Mouse (Mus musculus): Measurements from ENCODE around the gene Tmprss3. TPM values are rescaled to one million over a fixed set of nuclear protein-coding genes. Genes with fewer than 3 reads are reported as not detected.
A peak's percentile ranks its signal among the peaks of the same experiment; 100 is the strongest.

Gene Tmprss3
- polyA plus RNA-seq, 2 experiments = 0.13 to 0.39 TPM

DNA sequence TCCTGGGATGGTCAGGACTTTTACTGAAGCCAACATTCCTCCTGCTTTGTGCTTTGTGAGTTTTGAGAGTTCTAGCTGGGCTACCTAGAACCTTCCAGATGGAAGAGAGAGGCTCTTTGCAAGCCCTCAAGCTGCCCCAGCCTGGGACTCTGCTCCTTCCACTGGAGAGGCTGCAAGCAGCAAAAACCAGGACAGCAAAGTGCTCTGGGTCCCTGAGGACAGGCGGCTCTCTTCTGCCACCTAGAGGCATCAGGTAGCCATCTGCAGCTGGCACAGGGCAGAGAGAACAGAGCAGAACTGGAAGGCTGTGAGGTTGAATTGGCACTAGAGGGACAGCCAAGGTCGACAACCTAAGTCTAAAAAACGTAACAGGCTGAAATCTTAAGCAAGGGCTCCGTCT is 11.4 kb downstream of the Tmprss3 start:
- H3K4me2 ChIP-seq (ENCODE audit: low read depth) = no peak overlapping the region
- H3K9me3 ChIP-seq (ENCODE audit: control insufficient read depth, low read length) = no peaks in the 10 kb centered on the region
- no peaks in the 10 kb centered on the region for H3K27me3 ChIP-seq (ENCODE audit: control insufficient read depth, insufficient read depth, low read length)
- TF ChIP-seq CTCF (IDR thresholded peaks at IDR 0.05; ENCODE audit: low read depth) (peak; percentile 92), EP300 (IDR thresholded peaks at IDR 0.05; ENCODE audit: low read depth) (no peak)
- H3K9ac ChIP-seq (replicated peaks) = no peak overlapping the region
- 10% methylated on average over 4 of the region's 4 CpGs for WGBS (ENCODE audit: insufficient replicate concordance)
- DNase-seq (ENCODE audit: low read depth in 3 of 3, low spot score in 3 of 3) = peak in 2 of 3 experiments; percentile 31 to 41
- H3K36me3 ChIP-seq (replicated peaks; ENCODE audit: control insufficient read depth, insufficient read depth, low read depth) = no peaks in the 10 kb centered on the region
- no peak for ATAC-seq (ENCODE audit: insufficient read depth)
- no peak overlapping the region for H3K27ac ChIP-seq
- H3K4me1 ChIP-seq (replicated peaks; ENCODE audit: control insufficient read depth in 2 of 2, insufficient read depth in 2 of 2, low read length in 1 of 2) = 0 out of 4 replicates have a peak, but pooled peaks cover 0 to 2% of the 10 kb centered on the region in 2 experiments
- H3K4me3 ChIP-seq (ENCODE audit: insufficient read depth in 1 of 2, low read depth in 2 of 2, low read length in 2 of 2) = no peak overlapping the region

DNA sequence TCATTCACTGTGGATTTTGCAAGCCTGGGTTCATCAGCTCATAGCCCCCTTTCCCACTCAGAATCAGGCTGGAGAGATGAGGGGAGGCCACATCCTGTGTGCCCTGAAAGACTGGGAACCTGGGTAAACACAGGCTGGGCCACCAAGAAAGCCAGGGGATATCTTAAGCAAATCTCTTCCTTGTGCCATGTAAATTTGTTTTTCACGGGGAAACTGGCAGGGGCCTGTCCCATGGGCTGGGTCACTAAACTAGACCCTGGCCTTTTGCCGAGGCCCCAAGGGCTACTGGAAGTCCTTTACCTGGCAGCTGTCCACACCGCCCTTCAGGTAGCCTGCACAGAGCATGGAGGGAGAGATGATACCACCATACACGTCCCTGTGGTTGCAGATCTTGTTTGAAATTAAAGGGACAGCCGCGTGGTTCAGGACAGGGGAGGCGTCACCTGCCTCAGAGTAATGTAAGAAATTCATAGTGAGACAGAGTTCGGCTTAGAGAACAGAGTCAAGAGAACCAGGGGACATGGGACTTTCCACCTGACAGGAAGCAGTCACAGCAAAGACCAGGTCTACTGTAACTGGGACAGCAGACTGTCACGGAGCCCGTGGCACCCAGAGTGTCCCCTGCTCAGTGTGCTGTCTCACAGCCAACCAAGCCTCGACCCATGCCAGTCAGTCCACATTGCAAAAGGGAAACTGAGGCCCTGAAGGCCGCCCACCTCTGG is 14.3 kb downstream of the Tmprss3 start:
- Histone ChIP-seq H3K4me2 (ENCODE audit: low read depth) (no peak overlapping the region), H3K27ac (no peak overlapping the region), H3K9me3 (ENCODE audit: control insufficient read depth, low read length) (no peaks in the 10 kb centered on the region), H3K4me3 (ENCODE audit: insufficient read depth in 1 of 2, low read depth in 2 of 2, low read length in 2 of 2) (no peak overlapping the region), H3K4me1 (replicated peaks; ENCODE audit: control insufficient read depth in 2 of 2, insufficient read depth in 2 of 2, low read length in 1 of 2) (0 out of 4 replicates have a peak, but pooled peaks cover 0 to 4% of the 10 kb centered on the region in 2 experiments), H3K27me3 (ENCODE audit: control insufficient read depth, insufficient read depth, low read length) (no peaks in the 10 kb centered on the region), H3K36me3 (replicated peaks; ENCODE audit: control insufficient read depth, insufficient read depth, low read depth) (no peaks in the 10 kb centered on the region), H3K9ac (replicated peaks) (no peak overlapping the region)
- ATAC-seq (ENCODE audit: insufficient read depth) = no peak
- WGBS (ENCODE audit: insufficient replicate concordance) = 62% methylated on average over 12 of the region's 12 CpGs
- TF ChIP-seq CTCF (IDR thresholded peaks at IDR 0.05; ENCODE audit: low read depth) (no peak), EP300 (IDR thresholded peaks at IDR 0.05; ENCODE audit: low read depth) (no peak)
- no peak for DNase-seq (ENCODE audit: low read depth in 3 of 3, low spot score in 3 of 3)

DNA sequence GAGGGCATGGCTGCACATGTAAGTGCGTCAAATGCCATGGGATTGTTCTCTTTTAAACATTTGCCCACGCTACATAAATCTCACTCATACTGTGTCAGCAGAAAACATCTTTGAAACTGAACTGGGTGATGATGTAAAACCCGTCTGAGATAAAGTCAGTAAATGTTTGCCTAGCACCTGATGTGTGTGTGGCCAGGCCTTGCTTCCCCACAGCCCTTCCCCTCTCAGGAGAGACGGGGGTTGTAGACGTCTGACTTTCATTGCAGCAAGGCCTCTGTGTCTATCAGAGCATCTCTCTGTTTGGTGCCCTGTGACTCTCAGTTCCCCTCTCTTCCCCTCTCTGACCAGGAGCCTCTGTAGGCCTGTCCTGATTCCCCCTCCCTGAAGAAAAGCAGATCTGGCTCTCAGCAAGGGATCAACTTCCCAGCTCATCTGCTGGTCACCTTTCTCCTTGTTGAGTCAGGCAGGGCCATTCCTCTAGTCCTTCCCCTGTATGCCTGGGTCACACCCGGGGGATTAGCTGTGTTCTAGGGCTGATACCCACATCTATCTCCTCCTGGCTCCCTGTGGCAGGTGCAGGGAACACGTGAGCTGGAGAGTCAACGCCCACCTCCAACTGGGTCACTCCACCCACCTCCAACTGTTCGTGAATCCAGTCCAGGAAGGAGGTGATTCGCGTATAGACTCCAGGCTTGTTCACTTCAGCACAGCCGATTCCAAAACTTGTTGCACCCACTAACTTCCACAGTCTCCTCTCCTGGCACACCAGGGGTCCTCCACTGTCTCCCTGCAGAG is 15.4 kb downstream of the Tmprss3 start:
- H3K4me1 ChIP-seq (replicated peaks; ENCODE audit: control insufficient read depth in 2 of 2, insufficient read depth in 2 of 2, low read length in 1 of 2) = 0 out of 4 replicates have a peak, but pooled peaks cover 0 to 4% of the 10 kb centered on the region in 2 experiments
- WGBS (ENCODE audit: insufficient replicate concordance) = 50% methylated on average over 12 of the region's 12 CpGs
- TF ChIP-seq CTCF (IDR thresholded peaks at IDR 0.05; ENCODE audit: low read depth) = no peak
- TF ChIP-seq EP300 (IDR thresholded peaks at IDR 0.05; ENCODE audit: low read depth) = no peak
- no peaks in the 10 kb centered on the region for H3K9me3 ChIP-seq (ENCODE audit: control insufficient read depth, low read length)
- H3K4me3 ChIP-seq (ENCODE audit: insufficient read depth in 1 of 2, low read depth in 2 of 2, low read length in 2 of 2) = no peak overlapping the region
- no peaks in the 10 kb centered on the region for H3K36me3 ChIP-seq (replicated peaks; ENCODE audit: control insufficient read depth, insufficient read depth, low read depth)
- H3K27ac ChIP-seq = no peak overlapping the region
- no peak for ATAC-seq (ENCODE audit: insufficient read depth)
- peak overlapping the region; percentile 11; the same call in 1 of the 2 replicates for H3K4me2 ChIP-seq (ENCODE audit: low read depth)
- H3K27me3 ChIP-seq (ENCODE audit: control insufficient read depth, insufficient read depth, low read length) = no peaks in the 10 kb centered on the region
- no peak overlapping the region for H3K9ac ChIP-seq (replicated peaks)
- no peak for DNase-seq (ENCODE audit: low read depth in 3 of 3, low spot score in 3 of 3)

DNA sequence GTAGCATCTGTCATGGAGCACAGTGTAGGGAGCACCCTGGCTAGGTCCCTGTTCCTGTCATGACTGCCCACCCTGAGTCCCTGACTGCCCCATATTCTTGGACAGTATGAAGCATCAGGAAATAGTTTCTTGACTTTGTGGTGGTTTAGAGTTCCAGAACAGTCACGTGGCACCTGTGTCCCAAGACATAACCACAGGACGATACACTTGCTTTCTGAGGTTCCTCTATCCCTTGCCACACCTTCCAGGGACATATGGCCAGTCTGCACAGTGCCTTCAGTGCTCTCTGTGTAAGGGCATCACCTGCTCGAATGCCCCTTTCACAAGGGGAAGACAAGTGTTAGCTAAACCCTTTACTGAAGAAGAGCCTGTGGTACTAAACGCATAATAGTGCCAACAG is 17.3 kb downstream of the Tmprss3 start:
- ATAC-seq (ENCODE audit: insufficient read depth) (no peak), DNase-seq (ENCODE audit: low read depth in 3 of 3, low spot score in 3 of 3) (no peak)
- H3K4me1 ChIP-seq (replicated peaks; ENCODE audit: control insufficient read depth in 2 of 2, insufficient read depth in 2 of 2, low read length in 1 of 2) = 0 out of 4 replicates have a peak, but pooled peaks cover 0 to 4% of the 10 kb centered on the region in 2 experiments
- WGBS (ENCODE audit: insufficient replicate concordance) = 56% methylated on average over 4 of the region's 4 CpGs
- H3K4me3 ChIP-seq (ENCODE audit: insufficient read depth in 1 of 2, low read depth in 2 of 2, low read length in 2 of 2) = no peak overlapping the region
- no peaks in the 10 kb centered on the region for H3K27me3 ChIP-seq (ENCODE audit: control insufficient read depth, insufficient read depth, low read length)
- H3K36me3 ChIP-seq (replicated peaks; ENCODE audit: control insufficient read depth, insufficient read depth, low read depth) = no peaks in the 10 kb centered on the region
- no peak overlapping the region for H3K27ac ChIP-seq
- H3K9me3 ChIP-seq (ENCODE audit: control insufficient read depth, low read length) = no peaks in the 10 kb centered on the region
- H3K4me2 ChIP-seq (ENCODE audit: low read depth) = no peak overlapping the region
- TF ChIP-seq CTCF (IDR thresholded peaks at IDR 0.05; ENCODE audit: low read depth) (no peak), EP300 (IDR thresholded peaks at IDR 0.05; ENCODE audit: low read depth) (no peak)
- no peak overlapping the region for H3K9ac ChIP-seq (replicated peaks)

DNA sequence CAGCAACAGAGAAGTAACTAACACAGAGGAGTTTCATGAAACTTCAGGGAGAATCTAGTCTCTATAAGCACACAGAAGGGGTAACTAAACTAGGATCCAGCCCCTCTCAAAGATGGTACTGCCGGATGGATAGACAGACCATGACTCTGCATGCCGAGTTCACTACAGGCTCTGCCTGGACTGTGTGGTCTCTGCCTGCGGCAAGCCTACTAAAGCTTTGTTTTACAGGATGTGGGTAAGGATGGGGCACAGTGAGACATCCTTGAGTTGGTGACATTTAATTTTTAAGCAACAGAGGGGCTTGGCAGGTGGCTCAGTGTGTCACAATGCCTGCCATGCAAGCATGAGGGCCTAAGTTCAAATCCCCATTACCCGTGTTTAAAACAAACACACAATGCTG is 22.5 kb downstream of the Tmprss3 start:
- no peak for DNase-seq (ENCODE audit: low read depth in 3 of 3, low spot score in 3 of 3)
- 53% methylated on average over 4 of the region's 4 CpGs for WGBS (ENCODE audit: insufficient replicate concordance)
- Histone ChIP-seq H3K4me1 (replicated peaks; ENCODE audit: control insufficient read depth in 2 of 2, insufficient read depth in 2 of 2, low read length in 1 of 2) (0 out of 4 replicates have a peak, but pooled peaks cover 0 to under 1% of the 10 kb centered on the region in 2 experiments), H3K4me2 (ENCODE audit: low read depth) (no peak overlapping the region), H3K36me3 (replicated peaks; ENCODE audit: control insufficient read depth, insufficient read depth, low read depth) (no peaks in the 10 kb centered on the region), H3K4me3 (ENCODE audit: insufficient read depth in 1 of 2, low read depth in 2 of 2, low read length in 2 of 2) (no peak overlapping the region), H3K9ac (replicated peaks) (no peak overlapping the region), H3K27me3 (ENCODE audit: control insufficient read depth, insufficient read depth, low read length) (no peaks in the 10 kb centered on the region; the same call in 1 of the 2 replicates), H3K27ac (no peak overlapping the region), H3K9me3 (ENCODE audit: control insufficient read depth, low read length) (no peaks in the 10 kb centered on the region)
- TF ChIP-seq CTCF (IDR thresholded peaks at IDR 0.05; ENCODE audit: low read depth) (no peak), EP300 (IDR thresholded peaks at IDR 0.05; ENCODE audit: low read depth) (no peak)
- ATAC-seq (ENCODE audit: insufficient read depth) = no peak
